Mouse (Mus musculus): ENCODE data around the gene Grik2.

DNA sequence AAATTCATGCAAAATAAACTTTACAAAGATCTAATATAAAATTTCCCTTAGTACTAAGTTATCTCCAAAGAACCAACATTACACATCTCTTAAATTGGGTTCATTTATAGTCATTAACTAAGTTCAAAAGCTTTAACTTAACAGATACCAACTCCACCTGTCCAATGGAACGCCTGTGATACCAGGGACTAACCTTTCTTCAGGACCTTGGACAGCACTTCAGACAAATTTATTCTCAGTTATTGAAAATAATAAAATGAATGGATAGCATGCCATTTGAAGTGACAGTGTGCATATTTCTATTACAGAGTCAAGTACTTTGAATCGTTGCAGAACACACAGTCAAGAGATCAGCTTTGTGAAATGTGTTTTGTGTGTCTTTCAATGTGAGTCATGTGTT, 3.1 kb downstream of the Grik2 start:
- TF ChIP-seq POLR2A (IDR thresholded peaks at IDR 0.05; ENCODE audit: low read depth, low read length): no peak
- TF ChIP-seq CTCF (IDR thresholded peaks at IDR 0.05; ENCODE audit: extremely low read depth, insufficient read length, insufficient replicate concordance, low read depth, low read length): no peak
